8 mouse cellular contexts compared by ENCODE assay signal in genomic region chr12:113000294-113001132, GRCm38 (mm10). TPM values are rescaled to one million over a fixed set of nuclear protein-coding genes. Genes with fewer than 3 reads are reported as not detected.
DNase-seq lines count a peak whose midpoint lies in the region; ATAC-seq lines count a peak whose summit lies in the region.

Gene Brf1 (minus strand): TSS chr12:113000704.

- H3K36me3 ChIP-seq in heart, embryonic 14.5 days (ENCODE audit: control insufficient read depth, insufficient read depth, low read length), result no peaks in the 10 kb centered on the region
- H3K36me3 ChIP-seq in liver, embryonic 13.5 days, result peaks cover 19% of the 10 kb centered on the region
- 0 out of 2 replicates have a peak, but pooled peaks cover 5% of the 10 kb centered on the region for H3K36me3 ChIP-seq in stomach, embryonic 16.5 days (ENCODE audit: control insufficient read depth, insufficient read depth, low read length)

- peak within 1 kb of the TSS; percentile 83 to 98 for H3K27ac ChIP-seq in heart, embryonic 14.5 days (replicated peaks in 1 of 2; ENCODE audit: control insufficient read depth in 1 of 2, insufficient read depth in 1 of 2, low read depth in 2 of 2, low read length in 2 of 2)
- H3K27ac ChIP-seq in liver, embryonic 13.5 days, result peak within 1 kb of the TSS; percentile 98
- H3K27ac ChIP-seq in stomach, embryonic 16.5 days (ENCODE audit: low read length), result peak within 1 kb of the TSS; percentile 97

- H3K9me3 ChIP-seq in heart, embryonic 14.5 days (ENCODE audit: control insufficient read depth, low read length), result no peaks in the 10 kb centered on the region
- H3K9me3 ChIP-seq in liver, embryonic 13.5 days (replicated peaks), result no peaks in the 10 kb centered on the region
- no peaks in the 10 kb centered on the region for H3K9me3 ChIP-seq in stomach, embryonic 16.5 days (replicated peaks; ENCODE audit: control insufficient read depth, low read length)

- H3K27me3 ChIP-seq in heart, embryonic 14.5 days (ENCODE audit: control insufficient read depth, insufficient read depth, low read length), result no peaks in the 10 kb centered on the region
- 0 out of 2 replicates have a peak, but pooled peaks cover 6% of the 10 kb centered on the region for H3K27me3 ChIP-seq in liver, embryonic 13.5 days
- no peaks in the 10 kb centered on the region for H3K27me3 ChIP-seq in stomach, embryonic 16.5 days (ENCODE audit: control insufficient read depth, insufficient read depth, low read length)

- peak; percentile 96 for ATAC-seq in CD4-positive, CD25-positive, alpha-beta regulatory T cell, adult 4 months
- peak; percentile 98 for ATAC-seq in heart, embryonic 14.5 days (ENCODE audit: insufficient number of reproducible peaks, insufficient read depth, low FRiP score, low read depth)
- peak; percentile 94 for ATAC-seq in liver, embryonic 13.5 days (ENCODE audit: low read depth)
- peak; percentile 98 for ATAC-seq in stomach, embryonic 16.5 days (ENCODE audit: insufficient read depth, low FRiP score)

- peak within 1 kb of the TSS; percentile 81 for H3K4me2 ChIP-seq in heart, embryonic 14.5 days (ENCODE audit: low read length)
- peak within 1 kb of the TSS; percentile 94 for H3K4me2 ChIP-seq in liver, embryonic 13.5 days
- peak within 1 kb of the TSS; percentile 88 for H3K4me2 ChIP-seq in stomach, embryonic 16.5 days (ENCODE audit: low read depth, low read length)

- H3K4me3 ChIP-seq in heart, embryonic 14.5 days (ENCODE audit: control insufficient read depth in 1 of 2, insufficient read depth in 1 of 2, low read depth in 1 of 2, low read length in 2 of 2), result peak within 1 kb of the TSS; percentile 91 to 97
- H3K4me3 ChIP-seq in liver, embryonic 13.5 days (replicated peaks), result peak within 1 kb of the TSS; percentile 95
- H3K4me3 ChIP-seq in stomach, embryonic 16.5 days (replicated peaks; ENCODE audit: low read length), result peak within 1 kb of the TSS; percentile 94

- peak; percentile 96 for DNase-seq in c-Kit-negative CD71-positive TER-119-positive erythroid progenitor cells, embryonic 14.5 days (ENCODE audit: low read depth, low spot score)
- DNase-seq in fibroblast of lung, adult 2 months (ENCODE audit: low read depth), result peak; percentile 92
- DNase-seq in kidney, postnatal 14 days, result peak; percentile 98
- peak; percentile 98 for DNase-seq in liver, embryonic 13.5 days
- peak; percentile 97 for DNase-seq in neural tube, embryonic 10.5 days (ENCODE audit: extremely low spot score, low spot score)

- H3K4me1 ChIP-seq in heart, embryonic 14.5 days (ENCODE audit: control insufficient read depth in 2 of 2, insufficient read depth in 2 of 2, low read length in 2 of 2), result peaks cover 10 to 28% of the 10 kb centered on the region in 2 experiments
- H3K4me1 ChIP-seq in liver, embryonic 13.5 days (replicated peaks), result peaks cover 42% of the 10 kb centered on the region
- H3K4me1 ChIP-seq in stomach, embryonic 16.5 days (ENCODE audit: control insufficient read depth, insufficient read depth, low read length), result peaks cover 16% of the 10 kb centered on the region

- H3K9ac ChIP-seq in heart, embryonic 14.5 days (ENCODE audit: low read length), result peak within 1 kb of the TSS; percentile 96
- peak within 1 kb of the TSS; percentile 95 for H3K9ac ChIP-seq in liver, embryonic 13.5 days
- peak within 1 kb of the TSS; percentile 97 for H3K9ac ChIP-seq in stomach, embryonic 16.5 days (ENCODE audit: low read length)

- WGBS in heart, embryonic 14.5 days, result under 1% methylated on average over 90 of the region's 96 CpGs
- WGBS in liver, embryonic 13.5 days (ENCODE audit: insufficient replicate concordance), result under 1% methylated on average over 96 of the region's 96 CpGs
- under 1% methylated on average over 96 of the region's 96 CpGs for WGBS in stomach, embryonic 16.5 days

RNA-seq across cellular contexts. Expression of gene Brf1, which starts in this region (rescaled TPM):
- 10 to 100 TPM; 26.9 to 32.7 TPM for polyA plus RNA-seq in CD4-positive, CD25-positive, alpha-beta regulatory T cell, adult 4 months (2017; shearing (Covaris generic))
- 40.5 and 42.5 TPM in 2 replicates for polyA plus RNA-seq in heart, embryonic 14.5 days (2014; fragmentation: Nextera tagmentation; extraction: Ambion mirVana)
- 28.3 and 28.8 TPM in 2 replicates for polyA plus RNA-seq in liver, embryonic 13.5 days (2015; fragmentation: Nextera tagmentation; extraction: Ambion mirVana)
- polyA plus RNA-seq in stomach, embryonic 16.5 days (2015; fragmentation: Nextera tagmentation; extraction: Ambion mirVana), result 50.3 and 53.9 TPM in 2 replicates

Comparison
In these comparisons a context has a peak if more than half of its experiments do, and no peak if none do; other contexts are left out.
1. Peak in every context shown above with its lines: DNase-seq, ATAC-seq, H3K4me3 ChIP-seq and H3K27ac ChIP-seq.